Mouse (Mus musculus) lung, postnatal 0 days (tissue): ENCODE data around the gene Trem1.

ENCODE experiments used
- CTCF ChIP-seq: IDR thresholded peaks from 2 replicates; pipeline ENCODE4 v1.5.1; 2016; ENCODE audit warnings: antibody characterized with exemption, mild to moderate bottlenecking
- EP300 ChIP-seq: IDR thresholded peaks from 2 replicates; pipeline ENCODE4 v1.6.1; 2016; ENCODE audit warnings: antibody characterized with exemption, mild to moderate bottlenecking, control low read depth

DNA sequence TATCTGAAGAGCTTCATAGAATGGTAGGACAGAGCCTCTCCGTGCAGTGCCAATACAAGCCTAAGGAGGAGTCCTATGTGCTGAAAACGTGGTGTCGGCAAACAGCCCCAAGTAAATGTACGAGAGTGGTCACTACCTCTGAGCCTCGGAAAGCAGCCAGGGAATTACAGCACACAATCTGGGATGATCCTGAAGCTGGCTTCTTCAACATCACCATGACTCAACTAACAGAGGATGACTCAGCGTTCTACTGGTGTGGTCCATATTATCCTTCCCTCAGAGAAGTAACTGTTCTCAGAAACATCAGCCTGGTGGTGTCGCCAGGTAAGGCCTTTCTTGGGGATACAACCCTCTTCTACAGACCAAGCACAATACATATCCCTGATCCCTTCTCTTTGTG is 32.1 kb downstream of the Trem1 start:
- TF ChIP-seq CTCF (no peak), EP300 (no peak)
